Mouse (Mus musculus): ENCODE results near the gene P2ry2.
A peak's percentile ranks its signal among the peaks of the same experiment; 100 is the strongest.

P2ry2 gene

GRCm38 (mm10) chr7:100990636-100991311 is 21.9 kb downstream of the P2ry2 start:
- no peak for DNase-seq (ENCODE audit: low read depth, low spot score)

DNA sequence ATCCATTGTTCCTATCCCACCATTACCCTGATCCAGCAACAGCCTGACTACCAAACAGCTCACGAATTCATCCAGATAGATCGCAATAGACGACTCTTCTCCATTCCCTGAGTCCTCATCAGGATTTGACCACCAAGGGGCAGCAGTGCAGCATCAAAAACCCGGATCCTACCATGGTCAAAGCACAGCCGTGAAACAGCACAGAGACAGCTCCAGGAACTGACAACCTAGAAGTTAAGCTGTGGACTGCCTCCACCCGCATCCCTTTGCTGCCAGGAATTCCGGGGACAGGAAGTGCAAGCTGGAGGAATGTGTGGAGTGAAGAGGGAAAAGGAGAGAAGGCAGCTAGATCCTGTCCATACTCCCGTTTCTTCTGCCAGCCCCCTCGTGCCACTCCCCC is 24.6 kb downstream of the P2ry2 start:
- peak; percentile 45 for DNase-seq (ENCODE audit: low read depth, low spot score)

GRCm38 (mm10) chr7:100984452-100985395 is 27.9 kb downstream of the P2ry2 start:
- DNase-seq (ENCODE audit: low read depth, low spot score), result no peak

GRCm38 (mm10) chr7:100979175-100979574 is 33.5 kb downstream of the P2ry2 start:
- no peak for DNase-seq (ENCODE audit: low read depth, low spot score)

DNA sequence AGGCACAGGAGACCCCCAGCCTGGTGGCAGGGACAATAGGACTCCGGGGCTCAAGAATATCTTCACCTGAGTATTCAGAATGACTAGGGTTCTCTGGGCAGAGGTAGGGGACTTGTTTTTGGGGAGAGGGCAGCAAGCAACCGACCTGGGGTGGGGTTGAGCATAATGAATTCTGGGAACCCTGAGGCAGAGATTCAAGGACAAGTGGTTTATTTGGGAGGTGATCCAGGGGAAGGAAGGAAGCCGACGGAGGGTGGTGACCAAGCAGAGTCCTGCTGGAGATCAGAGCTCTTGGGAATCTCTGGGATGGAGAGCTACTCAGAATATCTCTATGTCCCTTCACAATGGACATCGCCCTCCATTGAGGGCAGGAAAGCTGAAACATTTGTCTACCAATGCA is 34.5 kb downstream of the P2ry2 start:
- no peak for DNase-seq (ENCODE audit: low read depth, low spot score)

DNA sequence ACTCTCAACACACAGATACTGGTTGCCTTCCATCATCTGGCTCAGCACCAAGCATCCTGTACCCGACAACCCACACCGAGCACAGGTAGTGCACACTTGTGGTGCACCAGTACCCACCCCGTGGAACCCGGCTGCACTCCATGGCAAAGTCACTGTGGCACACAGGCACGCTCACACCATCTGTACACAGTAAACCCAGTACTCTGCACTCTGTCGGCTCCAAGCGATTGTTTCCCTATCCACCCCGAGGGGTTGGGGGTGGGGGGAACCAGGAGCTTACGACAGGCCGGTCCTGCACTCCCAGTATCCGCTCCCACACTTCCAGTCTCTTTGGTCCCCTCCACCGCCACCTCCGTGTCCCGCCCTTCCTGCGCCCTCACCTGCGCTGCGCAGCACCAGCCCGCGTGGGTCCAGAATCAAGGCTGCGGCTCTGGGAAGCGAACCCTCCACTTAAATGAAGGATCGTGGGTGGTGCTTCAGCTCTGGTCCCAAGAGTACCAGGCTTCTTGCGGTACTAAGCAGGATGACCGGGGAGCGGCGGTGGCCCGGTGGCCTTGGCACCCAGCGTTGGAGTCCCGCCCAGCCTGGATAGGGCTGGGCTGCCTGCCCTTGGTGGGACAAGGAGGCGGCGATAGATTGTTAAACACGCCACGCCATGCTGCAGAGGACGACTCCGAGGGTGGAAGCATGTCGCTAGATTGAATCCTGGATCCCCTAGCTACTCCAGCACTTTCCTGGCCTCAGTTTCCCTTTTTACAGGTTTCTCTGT is 38.3 kb downstream of the P2ry2 start, which contains the start of gene P2ry6:
Gene P2ry6 (minus strand): TSS at position 515 of the 769 bp plus-strand sequence.
- no peak for DNase-seq (ENCODE audit: low read depth, low spot score)

DNA sequence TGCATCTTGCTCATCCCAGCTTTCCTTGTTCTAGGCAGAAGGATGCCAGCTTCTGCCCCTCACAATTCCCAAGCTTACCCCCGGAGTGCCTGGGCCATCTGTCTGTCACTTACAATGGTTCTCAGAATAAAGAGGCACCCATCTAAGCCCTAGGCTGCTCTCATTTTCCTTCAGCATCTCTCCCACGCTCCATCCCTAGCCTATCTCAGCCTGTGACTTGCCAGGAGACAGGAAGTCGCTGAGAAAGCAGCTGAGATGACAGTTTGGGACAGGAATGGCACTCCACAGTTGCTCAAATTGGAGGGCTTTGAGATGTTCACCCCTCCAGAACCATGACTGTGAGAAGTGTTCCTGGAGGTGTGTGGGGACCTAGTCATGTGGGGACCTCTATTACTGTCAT is 39.8 kb downstream of the P2ry2 start:
- DNase-seq (ENCODE audit: low read depth, low spot score), result peak; percentile 46

DNA sequence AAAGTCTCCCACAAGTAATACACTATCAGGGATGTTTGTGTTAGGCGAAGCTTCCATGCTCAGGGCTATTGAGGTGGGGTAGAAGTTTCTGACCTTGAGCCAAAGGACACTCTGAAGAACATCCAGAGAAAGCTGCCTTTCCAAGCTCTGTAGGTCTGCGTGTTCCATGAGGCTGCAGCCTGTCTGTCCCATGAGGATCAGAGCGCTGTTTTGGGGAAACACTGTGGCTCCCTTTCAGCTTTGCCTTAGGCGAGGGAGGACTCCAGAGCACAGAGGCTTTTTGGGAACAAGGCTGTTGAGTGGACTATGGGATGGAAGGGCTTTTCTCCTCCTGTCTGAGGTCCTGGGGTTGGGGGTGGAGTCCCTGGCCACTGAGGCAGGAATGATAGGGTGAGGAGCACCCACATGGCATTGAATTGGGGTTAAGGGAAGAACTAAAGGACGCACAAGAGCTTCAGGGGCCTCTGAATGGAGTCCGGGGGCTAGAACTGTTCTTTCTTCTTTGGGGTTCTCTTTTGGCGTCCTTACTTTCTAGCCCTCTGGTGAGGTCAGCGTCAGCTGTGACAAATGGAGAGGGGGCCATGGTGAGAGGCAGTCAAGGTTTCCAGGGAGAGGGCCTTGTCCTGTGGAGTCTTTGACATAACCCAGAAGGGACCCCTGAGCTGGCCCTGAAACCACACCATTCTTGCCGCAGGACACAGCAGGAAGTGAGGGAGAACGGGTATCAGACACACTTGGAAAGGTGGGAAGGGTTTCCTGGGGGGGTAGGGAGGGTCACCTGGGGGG is 43.6 kb downstream of the P2ry2 start:
- no peak for DNase-seq (ENCODE audit: low read depth, low spot score)

DNA sequence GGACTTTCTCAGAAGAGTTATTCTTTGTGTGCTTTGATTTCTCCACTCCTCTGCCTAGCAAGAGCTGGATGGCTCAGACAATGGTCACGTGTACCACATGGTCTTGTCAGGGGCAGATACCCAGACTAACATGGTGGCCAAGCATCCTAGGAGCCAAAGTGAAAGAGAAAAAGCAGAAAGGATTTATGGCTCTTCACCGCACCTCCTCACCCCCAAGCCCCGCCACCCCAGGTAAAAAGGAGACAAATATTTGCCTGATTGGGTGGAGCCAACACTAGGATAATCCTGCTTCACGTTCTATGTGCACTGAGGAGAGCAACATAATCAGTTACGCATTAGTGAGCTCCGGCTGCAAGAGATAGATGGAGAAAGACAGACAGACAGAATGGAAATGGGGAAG is 44.3 kb downstream of the P2ry2 start:
- DNase-seq (ENCODE audit: low read depth, low spot score), result no peak

DNA sequence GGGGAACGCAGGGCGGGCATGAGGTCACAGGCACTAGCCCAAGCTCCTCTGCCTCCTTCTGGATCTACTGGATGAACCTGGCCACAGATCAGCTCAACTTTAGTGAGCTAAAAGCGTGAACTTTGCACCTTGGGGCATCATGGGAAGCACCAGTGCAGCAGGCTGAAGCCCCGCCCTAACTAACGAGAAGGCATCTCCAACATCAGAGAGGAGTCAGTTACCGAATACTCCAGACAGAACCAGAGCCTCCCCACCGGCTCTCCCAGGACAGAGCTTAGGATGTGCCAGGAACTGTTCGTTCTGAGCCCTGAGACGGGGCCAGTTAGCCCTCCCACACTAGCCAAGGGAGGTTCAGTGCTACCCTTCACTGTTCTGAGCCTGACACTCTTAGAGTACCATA is 44.8 kb downstream of the P2ry2 start:
- no peak for DNase-seq (ENCODE audit: low read depth, low spot score)

DNA sequence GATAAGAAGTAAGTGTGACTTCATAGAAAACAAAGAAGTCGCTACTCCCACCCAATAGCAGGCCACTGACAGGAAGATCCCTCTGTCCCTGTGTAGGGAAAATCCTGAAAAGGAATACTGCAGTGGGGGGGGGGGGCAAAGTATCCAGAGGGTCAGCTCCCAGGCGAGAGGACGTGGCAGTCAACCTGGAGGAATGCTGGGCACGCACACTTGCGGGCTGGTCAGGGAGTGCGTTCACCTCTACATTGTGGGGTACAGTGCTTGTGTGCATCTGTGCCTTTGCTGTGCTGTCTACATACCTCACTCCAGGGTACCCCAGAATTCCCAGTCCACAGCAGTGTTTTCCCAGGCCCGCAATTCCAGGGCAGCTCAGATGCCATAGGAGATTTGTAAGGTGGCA is 46.7 kb downstream of the P2ry2 start:
- no peak for DNase-seq (ENCODE audit: low read depth, low spot score)

GRCm38 (mm10) chr7:100965079-100965478 is 47.6 kb downstream of the P2ry2 start:
- no peak for DNase-seq (ENCODE audit: low read depth, low spot score)

GRCm38 (mm10) chr7:100964242-100964641 is 48.4 kb downstream of the P2ry2 start:
- DNase-seq (ENCODE audit: low read depth, low spot score), result no peak

- DNase-seq (ENCODE audit: low read depth, low spot score), result no peak
Observed at GRCm38 (mm10) chr7:100963381-100963780, 49.3 kb downstream of the P2ry2 start.

GRCm38 (mm10) chr7:100961146-100961545 is 51.5 kb downstream of the P2ry2 start:
- DNase-seq (ENCODE audit: low read depth, low spot score), result no peak

GRCm38 (mm10) chr7:100960462-100960861 is 52.2 kb downstream of the P2ry2 start:
- no peak for DNase-seq (ENCODE audit: low read depth, low spot score)

DNA sequence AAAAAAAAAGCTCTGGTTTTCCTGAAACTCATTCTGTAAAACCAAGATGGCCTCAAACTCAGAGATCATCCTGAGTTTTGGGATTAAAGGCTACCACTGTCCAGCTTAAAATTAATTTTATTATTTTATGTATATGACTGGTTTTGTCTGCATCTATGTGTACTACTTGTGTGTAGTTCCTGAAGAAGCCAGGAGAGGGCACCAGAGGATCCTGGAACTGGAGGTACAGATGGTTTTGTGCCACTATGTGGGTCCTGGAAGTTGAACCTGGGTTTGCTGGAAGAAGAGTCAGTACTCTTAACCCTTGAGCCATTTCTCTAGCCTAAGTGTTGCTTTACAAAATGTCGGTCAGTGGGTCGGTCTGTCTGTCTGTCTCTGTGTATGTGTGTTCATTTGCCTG is 54.2 kb downstream of the P2ry2 start:
- DNase-seq (ENCODE audit: low read depth, low spot score), result no peak

GRCm38 (mm10) chr7:100952686-100953085 is 60.0 kb downstream of the P2ry2 start:
- no peak for DNase-seq (ENCODE audit: low read depth, low spot score)

- no peak for DNase-seq (ENCODE audit: low read depth, low spot score)
Observed at GRCm38 (mm10) chr7:100951903-100952302, 60.8 kb downstream of the P2ry2 start.

GRCm38 (mm10) chr7:100950481-100951010 is 62.1 kb downstream of the P2ry2 start:
- DNase-seq (ENCODE audit: low read depth, low spot score), result peak; percentile 34

- DNase-seq (ENCODE audit: low read depth, low spot score), result no peak
Observed at GRCm38 (mm10) chr7:100950031-100950430, 62.6 kb downstream of the P2ry2 start.
